Mouse (Mus musculus): ENCODE results near the gene Senp1.

Senp1 gene

GRCm38 (mm10) chr15:98107703-98108296, 14.3 kb upstream of the Senp1 start:
- no peak for DNase-seq (ENCODE audit: low spot score)

DNA sequence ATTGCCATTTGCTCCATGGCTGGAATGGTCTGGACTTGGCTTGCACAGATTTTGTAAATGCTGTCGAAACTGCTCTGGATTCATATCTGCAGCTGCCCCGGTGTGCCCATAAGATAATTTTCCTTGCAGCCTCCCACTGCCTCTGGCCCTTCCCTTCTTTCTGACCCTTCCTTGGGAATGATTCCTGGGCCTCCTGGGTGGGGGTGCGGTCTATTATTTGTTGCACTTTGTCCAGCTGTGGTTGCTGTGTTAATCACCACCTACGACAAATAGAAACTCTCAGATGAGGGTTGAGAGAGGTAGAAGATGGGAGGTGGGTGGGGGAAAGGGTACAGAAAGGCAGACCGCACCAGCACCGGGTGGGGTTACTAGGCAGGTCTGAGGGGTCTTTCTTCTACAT, 13.7 kb upstream of the Senp1 start:
- DNase-seq (ENCODE audit: low spot score) = no peak

DNA sequence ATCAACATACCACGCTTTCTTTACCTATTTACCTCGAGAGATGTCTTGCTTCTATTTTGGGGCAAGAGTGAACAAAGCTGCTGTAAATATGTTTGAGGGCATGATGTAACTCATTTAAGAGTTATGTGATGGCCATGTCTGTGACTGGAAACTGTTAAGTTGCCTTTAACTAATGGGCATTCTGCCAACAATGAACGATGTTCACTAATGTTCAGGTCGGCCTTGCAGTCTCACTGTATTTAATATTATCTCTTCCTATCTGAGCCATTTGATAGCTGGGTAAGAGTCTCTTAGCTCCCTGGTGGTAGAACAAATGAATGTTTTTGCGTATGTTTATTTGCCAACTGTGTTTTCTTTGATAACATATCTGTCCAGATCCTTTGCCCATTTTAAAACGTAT, 13.0 kb upstream of the Senp1 start:
- no peak for DNase-seq (ENCODE audit: low spot score)

DNA sequence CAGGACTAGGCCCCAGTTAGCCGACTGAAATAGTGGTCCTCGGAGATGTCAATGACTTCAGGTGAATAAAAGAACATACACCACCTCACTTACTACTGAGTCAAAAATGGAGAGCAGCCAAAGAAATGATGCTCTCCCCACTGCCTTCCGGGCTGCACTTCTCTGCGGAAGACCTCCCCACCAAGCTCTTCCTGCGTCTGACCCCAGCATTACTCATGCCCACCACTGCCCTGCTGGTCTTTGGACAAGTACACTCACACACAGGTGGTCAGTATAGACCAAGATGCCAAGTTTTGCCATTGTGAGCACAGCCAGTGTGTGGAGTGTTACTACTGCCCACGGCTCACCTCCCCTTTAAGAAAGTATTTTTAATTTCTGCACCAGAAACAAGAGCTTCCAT, 8.9 kb upstream of the Senp1 start:
- no peak for DNase-seq (ENCODE audit: low spot score)

- DNase-seq (ENCODE audit: low spot score) = no peak
Measured at GRCm38 (mm10) chr15:98098519-98098918, 5.0 kb upstream of the Senp1 start.

- DNase-seq (ENCODE audit: low spot score) = no peak
Measured at GRCm38 (mm10) chr15:98096957-98097356, 3.4 kb upstream of the Senp1 start.

GRCm38 (mm10) chr15:98094905-98095304, 1.4 kb upstream of the Senp1 start:
- no peak for DNase-seq (ENCODE audit: low spot score)

GRCm38 (mm10) chr15:98092372-98093120, 998 bp downstream of the Senp1 start, which contains the start of gene Pfkm:
TSS of gene Pfkm (plus strand) at chr15:98092589.
- DNase-seq (ENCODE audit: low spot score) = no peak

GRCm38 (mm10) chr15:98091841-98092240, 1.7 kb downstream of the Senp1 start:
- DNase-seq (ENCODE audit: low spot score) = no peak

- DNase-seq (ENCODE audit: low spot score) = peak; percentile 28
Measured at GRCm38 (mm10) chr15:98089421-98090183, 3.9 kb downstream of the Senp1 start.

GRCm38 (mm10) chr15:98088889-98089288, 4.7 kb downstream of the Senp1 start:
- no peak for DNase-seq (ENCODE audit: low spot score)

DNA sequence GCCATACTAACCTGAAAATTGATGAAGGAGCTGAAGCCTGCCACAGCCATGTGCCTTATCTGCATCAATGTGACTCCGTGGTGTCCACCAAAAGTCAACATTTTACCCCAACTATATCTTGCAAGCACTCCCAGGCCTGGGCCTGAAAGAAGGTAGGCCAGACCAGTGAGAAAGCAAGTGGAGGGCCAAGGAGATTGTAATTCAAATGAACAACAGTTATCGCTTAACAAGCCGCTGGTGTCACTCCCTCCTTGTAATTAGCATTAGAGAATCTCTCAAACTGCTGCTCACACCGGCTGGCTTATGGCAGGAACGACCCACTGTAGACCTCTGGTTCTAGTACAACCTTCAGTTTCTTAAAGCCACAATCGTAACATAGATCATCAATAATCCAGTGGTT, 16.6 kb downstream of the Senp1 start:
- no peak for DNase-seq (ENCODE audit: low spot score)

GRCm38 (mm10) chr15:98075034-98075433, 18.5 kb downstream of the Senp1 start:
- peak; percentile 14 for DNase-seq (ENCODE audit: low spot score)

- DNase-seq (ENCODE audit: low spot score) = no peak
Measured at GRCm38 (mm10) chr15:98074521-98074920, 19.0 kb downstream of the Senp1 start.

GRCm38 (mm10) chr15:98070376-98070775, 23.2 kb downstream of the Senp1 start:
- no peak for DNase-seq (ENCODE audit: low spot score)

- DNase-seq (ENCODE audit: low spot score) = no peak
Measured at GRCm38 (mm10) chr15:98069566-98070245, 23.8 kb downstream of the Senp1 start.

DNA sequence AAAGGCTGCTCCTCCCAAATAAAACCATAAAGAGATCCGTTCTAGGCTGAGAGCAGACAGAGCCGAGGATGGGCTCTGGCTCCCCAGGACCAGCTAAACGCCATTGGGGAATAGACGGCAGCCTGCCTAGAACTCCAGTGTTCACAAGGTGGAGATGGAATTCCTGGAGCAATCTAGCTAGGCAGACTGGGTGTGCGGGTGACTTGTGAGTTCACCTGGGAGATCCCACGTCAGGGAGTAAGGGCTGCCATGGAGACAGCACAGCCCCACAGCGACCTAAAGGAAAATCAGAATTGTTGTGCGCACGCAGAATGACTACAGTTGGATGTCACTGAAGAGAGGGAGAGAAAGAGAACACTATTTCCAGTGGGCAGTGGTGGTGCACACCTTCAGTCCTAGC, 25.0 kb downstream of the Senp1 start:
- no peak for DNase-seq (ENCODE audit: low spot score)

GRCm38 (mm10) chr15:98067492-98067891, 26.1 kb downstream of the Senp1 start:
- DNase-seq (ENCODE audit: low spot score) = no peak

DNA sequence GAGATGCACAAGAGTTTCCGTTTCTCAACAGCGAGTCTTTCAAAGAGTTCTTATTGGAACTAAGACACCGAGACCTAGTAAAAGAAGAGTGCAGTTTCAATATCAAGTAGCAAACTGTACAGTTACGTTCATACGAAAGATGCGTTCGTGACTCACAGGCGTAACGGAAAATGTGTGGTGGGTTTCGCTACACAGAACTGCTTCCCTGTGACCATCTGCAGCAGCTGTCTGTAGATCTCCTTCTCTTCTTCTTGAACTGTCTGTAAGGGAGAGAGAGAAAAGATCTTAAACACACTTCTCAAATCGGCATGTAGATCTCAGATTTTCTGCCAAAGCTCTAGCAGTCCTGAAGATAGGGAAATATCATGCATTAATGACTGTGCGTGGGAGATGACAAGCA, 26.9 kb downstream of the Senp1 start:
- DNase-seq (ENCODE audit: low spot score) = no peak

DNA sequence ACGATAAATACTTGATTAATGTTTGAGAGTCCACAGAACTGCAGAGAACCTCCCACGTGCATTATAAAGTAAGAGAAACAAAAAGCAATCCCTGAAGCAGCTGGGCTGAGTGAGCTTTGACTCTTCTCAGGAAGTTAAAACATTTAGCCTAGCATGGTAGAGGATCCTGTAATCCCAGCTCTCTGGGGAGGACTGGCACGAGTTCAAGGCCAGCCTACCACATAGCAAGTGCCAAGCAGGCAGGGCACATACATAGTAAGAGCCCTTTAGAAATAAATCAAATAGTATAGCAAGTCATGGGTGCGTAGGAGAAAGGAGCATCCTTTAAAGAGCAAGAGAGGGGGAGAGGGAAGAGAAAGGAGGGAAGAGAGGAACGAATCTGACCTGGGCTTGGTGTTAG, 27.7 kb downstream of the Senp1 start:
- no peak for DNase-seq (ENCODE audit: low spot score)

DNA sequence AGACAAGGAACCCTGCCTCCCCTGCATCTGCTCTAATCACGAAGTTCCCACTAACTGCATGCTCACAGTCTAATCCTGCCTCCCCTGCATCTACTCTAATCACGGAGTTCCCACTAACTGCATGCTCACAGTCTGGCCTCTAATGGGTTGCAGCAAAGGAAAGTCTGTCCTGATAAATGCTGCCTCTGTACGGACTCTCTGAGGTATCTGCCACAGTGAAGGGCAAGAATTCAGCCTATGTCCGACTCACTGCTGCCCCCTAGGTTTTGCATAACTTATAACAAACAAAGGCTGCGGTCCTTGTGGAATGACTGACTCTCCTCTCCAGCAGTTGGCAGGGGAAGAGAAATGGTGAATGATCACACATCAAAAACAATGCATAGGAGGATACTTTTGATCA, 38.3 kb downstream of the Senp1 start:
- no peak for DNase-seq (ENCODE audit: low spot score)

DNA sequence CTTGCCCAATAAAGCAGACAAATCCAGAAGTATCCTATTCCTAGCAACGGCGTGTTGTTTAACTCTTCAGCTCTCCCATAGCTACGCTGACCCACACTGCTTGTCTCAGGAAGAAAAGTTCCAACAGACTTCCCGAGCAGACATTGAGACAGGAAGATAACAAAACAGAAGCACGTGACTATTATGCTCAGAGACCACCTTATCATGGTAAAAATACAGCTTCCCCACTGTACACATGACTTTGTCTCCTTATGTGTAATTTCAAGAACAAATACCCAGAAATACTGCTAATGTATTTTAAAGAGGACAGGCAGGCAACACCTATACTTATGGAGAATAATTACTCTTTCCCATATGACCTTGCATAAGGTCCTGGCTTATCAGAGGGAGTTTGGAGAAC, 41.9 kb downstream of the Senp1 start:
- DNase-seq (ENCODE audit: low spot score) = no peak

Measured in lung, postnatal 25 days (tissue).